Mouse (Mus musculus): ENCODE results near the gene Ptpn23.
"Not testable (repeated sequence)": the region's sequence is repeated elsewhere in the genome, so short reads cannot be mapped to it uniquely, and the experiment has no call there.

Ptpn23 gene

DNA sequence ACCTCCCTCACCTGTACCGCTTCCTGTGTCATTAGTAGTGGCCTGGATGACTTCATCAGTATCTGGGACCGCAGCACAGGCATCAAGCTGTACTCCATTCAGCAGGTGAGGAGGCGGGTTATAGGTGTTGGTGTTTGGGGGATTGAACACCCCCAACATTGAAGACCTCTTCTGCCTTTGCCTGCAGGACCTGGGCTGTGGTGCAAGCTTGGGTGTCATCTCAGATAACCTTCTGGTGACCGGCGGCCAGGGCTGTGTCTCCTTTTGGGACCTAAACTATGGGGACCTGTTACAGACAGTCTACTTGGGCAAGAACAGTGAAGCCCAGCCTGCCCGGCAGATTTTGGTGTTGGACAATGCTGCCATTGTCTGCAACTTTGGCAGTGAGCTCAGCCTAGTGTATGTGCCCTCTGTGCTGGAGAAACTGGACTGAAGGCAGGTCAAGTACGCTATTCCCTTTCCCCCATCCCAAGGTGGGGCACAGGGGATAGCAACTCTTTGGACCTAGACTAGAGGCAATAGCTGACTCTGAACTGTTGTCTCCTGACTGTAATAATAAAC is 23.6 kb downstream of the Ptpn23 start:
- DNase-seq (ENCODE audit: low read depth, low spot score): no peak

GRCm38 (mm10) chr9:110381292-110381691 is 26.7 kb downstream of the Ptpn23 start:
- DNase-seq (ENCODE audit: low read depth, low spot score): no peak

GRCm38 (mm10) chr9:110380662-110381061 is 27.4 kb downstream of the Ptpn23 start:
- peak; percentile 73 for DNase-seq (ENCODE audit: low read depth, low spot score)

DNA sequence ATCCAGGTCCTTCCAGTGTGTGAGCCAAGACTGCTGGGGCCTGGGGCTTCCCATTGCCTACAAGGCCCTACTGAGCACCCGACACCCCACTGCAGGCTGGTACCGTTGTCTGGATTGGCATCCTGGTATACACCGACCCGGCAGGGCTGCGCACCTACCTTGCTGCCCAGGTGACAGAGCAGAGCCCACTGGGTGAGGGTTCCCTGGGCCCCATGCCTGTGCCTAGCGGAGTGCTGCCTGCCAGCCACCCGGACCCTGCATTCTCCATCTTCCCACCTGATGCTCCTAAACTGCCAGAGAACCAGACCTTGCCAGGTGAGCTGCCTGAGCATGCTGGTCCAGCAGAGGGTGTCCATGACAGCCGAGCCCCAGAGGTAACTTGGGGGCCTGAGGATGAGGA is 28.7 kb downstream of the Ptpn23 start:
- no peak for DNase-seq (ENCODE audit: low read depth, low spot score)

DNA sequence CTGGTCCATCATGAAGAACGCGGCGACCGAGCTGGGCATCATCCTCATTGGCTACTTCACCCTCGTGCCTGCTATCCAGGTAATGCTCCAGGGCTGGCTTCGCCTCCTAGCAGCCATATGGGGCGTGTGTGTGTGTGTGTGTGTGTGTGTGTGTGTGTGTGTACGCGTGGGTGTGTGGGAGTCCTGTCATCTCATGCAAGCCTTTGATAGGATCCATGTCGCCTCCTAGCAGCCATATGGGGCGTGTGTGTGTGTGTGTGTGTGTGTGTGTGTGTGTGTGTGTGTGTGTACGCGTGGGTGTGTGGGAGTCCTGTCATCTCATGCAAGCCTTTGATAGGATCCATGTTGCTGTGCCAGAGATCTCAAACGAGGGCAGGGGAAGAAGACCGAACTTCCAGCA is 30.4 kb downstream of the Ptpn23 start:
- DNase-seq (ENCODE audit: low read depth, low spot score): not testable (repeated sequence)

DNA sequence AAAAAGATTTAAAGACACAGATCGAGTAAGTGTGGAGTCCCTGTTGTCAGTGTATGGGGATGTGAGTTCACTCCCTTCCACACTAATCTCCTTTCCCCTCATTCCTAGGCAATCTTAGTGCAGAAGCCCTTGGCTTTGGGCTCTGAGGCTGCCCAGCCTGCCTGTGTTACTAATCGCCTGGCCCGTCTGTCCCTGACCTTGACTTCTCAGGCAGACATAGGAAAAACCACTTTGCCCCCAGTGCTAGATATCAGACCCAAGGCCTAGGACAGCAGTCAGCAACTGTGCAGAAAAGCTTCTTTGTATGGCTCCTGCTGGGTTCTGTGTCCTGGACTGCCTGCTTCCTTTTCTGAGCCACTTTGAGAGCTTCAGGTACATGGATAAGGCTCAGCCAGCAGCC is 32.3 kb downstream of the Ptpn23 start:
- no peak for DNase-seq (ENCODE audit: low read depth, low spot score)

DNA sequence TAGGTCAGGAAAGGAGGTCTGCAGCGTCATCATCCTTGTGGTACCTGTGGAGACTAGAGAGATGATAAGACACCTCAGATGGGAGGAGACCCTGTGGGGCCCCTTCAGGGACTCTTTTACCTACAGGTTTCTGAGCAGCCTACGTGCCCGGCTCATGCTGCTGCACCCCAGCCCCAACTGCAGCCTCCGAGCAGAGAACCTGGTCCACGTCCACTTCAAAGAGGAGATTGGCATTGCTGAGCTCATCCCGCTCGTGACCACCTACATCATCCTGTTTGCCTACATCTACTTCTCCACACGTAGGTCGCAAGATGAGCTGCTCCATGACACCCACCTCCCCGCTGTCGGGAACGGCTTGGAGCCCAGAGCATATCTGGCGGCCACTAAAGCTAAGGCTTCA is 34.1 kb downstream of the Ptpn23 start:
- no peak for DNase-seq (ENCODE audit: low read depth, low spot score)

DNA sequence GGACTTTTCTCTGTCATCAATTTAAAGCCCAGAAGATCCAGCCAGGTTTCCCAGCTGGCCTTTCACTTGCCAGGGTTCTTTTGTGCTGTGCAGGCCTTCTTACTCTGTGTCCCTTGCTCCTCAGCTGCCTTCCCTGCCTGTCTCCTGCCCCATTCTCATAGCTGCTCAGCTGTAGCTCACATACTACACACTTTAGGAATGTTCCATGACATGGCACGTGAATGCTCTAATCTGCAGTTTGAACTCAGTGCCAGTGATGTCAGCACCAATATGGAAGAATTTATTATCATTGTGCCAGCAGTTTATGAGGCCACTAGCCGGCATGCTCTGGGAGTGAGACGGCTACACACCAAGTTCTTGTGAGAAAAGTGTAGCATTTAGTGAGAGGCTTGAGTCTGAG is 38.2 kb downstream of the Ptpn23 start:
- DNase-seq (ENCODE audit: low read depth, low spot score): no peak

DNA sequence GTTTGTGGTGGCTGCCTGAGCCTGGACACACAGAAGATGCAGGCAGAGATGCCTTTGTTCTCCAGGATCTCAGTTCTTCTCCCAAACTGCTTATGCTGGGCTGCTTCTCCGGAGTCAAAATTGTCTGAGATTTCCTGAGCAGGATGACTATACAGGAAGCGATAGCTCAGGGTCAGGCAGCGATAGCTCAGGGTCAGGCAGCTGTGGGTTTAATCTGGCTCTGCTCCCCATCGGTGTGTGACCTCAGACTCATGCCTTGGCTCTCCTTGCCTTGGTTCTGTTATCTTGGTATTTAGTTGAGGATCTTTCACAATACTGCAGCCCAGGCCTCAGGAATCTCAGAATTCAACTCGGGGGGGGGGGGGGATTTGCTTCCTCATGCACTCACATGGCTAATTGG is 41.3 kb downstream of the Ptpn23 start:
- no peak for DNase-seq (ENCODE audit: low read depth, low spot score)

DNA sequence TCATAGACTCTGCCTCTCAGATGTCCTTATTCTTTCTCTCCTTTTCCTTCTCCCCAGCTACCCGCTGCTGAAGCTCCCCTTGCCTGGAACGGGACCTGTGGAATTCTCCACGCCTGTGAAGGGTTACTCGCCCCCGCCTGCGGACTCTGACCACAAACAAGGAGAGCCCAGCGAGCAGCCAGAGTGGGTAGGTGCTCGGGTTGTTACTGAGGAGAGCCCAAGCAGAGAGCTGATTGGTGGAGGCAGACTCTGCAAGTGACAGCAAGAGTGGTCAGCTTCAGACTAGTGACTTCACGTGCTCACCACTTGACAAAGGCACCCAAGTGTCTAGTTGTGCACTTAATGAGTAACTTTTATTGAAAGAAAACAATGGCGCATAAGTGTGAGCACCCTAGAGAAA is 45.7 kb downstream of the Ptpn23 start:
- DNase-seq (ENCODE audit: low read depth, low spot score): no peak

DNA sequence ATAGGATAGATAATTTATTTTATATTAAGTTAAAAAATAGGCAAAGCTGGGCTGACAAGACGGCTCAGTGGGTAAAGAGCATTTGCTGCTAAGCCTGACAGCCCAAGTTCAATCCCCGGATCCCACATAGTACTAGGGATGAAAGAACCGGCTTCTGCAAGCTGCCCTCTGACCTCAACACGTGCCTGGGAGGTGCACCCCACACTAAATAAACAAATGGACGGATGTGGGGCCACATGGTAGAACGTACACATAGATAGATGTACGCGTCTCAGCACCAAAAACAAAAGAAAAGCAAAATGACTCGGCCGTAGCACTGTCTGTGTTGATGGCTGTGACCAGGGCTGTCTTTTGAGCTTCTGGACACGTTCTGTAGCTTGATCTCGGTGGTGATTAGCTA is 46.7 kb downstream of the Ptpn23 start:
- no peak for DNase-seq (ENCODE audit: low read depth, low spot score)

DNA sequence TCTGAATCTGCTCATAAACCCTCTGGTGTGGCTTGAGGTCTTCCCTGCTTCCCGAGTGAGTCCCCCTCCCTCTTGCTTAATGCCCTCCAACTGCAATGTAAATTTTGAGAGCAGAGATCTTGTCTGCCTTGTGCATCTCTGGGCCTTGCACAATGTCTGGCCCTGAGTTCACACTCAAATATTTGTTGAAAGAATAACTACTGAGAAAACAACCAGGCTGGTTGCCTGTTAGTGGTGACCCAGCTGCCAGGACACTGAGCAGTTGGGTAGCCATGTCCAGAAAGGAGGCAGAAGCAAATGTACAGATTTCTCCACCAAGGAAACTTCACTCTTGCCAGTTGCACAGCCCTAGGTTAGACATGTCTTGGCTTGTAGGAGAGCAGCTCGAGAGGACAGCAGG is 49.7 kb downstream of the Ptpn23 start:
- DNase-seq (ENCODE audit: low read depth, low spot score): no peak

DNA sequence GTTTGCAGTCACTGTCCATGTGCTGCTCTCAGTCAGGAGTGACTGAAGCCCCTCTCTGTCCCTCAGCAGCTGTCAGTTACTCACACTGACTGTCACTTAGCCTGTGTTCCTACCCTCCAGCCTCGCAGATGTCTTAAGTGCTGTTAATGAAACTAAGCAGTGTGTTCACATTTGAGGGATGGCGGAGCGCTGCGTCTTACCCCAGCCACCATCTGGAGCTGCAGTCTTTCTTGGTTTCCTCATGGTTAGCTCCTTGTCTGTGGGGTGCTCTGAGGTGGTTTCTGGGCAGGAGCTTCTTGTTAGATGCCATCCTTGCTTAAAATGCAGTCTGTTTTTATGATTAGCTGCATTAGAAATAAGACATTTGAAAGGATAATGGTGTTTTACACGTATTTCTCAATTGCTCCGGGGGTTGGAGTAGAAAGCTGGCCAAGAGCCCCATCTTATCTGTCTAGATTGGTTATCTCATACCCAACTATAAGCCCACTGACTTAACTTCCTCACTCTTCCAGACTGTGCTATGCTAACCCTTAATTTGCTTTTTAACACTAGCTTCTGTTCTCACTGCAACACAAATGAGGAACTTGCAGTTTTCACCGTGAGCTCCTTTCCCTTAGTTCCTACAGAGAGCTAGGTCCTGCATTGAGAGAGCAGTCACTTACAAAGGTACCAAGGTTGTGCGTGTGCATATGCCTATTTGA is 55.9 kb downstream of the Ptpn23 start:
- DNase-seq (ENCODE audit: low read depth, low spot score): no peak

DNA sequence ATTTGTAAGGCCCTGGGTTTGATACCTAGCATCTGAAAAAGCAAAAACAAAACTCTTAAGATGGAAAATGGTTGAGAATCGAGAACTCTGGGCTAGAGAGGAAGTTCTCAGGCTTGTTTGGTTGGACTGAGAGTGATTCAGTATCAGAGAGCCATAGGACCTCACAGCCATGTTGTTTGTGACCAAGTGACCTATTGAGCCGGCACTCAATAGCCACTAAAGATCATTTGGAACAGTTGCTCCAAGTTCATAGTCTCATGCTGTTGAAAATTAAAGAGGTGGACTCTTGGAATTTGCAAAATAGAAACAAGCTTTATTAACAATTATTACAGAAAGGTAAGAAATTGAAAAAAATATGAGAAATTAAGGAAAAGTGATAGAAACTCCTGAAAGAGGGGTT is 56.7 kb downstream of the Ptpn23 start:
- DNase-seq (ENCODE audit: low read depth, low spot score): no peak

- DNase-seq (ENCODE audit: low read depth, low spot score): no peak
Measured at GRCm38 (mm10) chr9:110350612-110351011, 57.4 kb downstream of the Ptpn23 start.

DNA sequence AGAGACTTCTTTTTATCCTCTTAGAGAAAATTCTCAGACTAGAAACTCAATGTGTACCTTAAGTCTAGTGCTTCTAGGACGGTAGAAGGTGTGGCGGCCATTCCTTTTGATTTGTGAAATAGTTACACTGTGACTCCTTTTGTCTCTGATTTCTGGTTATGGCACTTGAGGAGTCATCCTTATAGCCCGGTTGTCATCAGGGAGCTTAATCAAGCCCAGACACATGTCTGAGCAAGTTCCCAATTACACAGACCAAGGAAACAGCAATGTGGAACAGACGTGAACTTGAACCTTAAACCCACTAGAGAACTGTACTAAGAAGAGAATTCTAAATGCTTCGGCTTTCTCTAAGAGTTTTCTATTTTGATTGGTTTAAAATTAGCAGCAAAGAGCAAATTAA is 57.8 kb downstream of the Ptpn23 start:
- DNase-seq (ENCODE audit: low read depth, low spot score): no peak

- peak; percentile 47 for DNase-seq (ENCODE audit: low read depth, low spot score)
Measured at GRCm38 (mm10) chr9:110348899-110349298, 59.1 kb downstream of the Ptpn23 start.

DNA sequence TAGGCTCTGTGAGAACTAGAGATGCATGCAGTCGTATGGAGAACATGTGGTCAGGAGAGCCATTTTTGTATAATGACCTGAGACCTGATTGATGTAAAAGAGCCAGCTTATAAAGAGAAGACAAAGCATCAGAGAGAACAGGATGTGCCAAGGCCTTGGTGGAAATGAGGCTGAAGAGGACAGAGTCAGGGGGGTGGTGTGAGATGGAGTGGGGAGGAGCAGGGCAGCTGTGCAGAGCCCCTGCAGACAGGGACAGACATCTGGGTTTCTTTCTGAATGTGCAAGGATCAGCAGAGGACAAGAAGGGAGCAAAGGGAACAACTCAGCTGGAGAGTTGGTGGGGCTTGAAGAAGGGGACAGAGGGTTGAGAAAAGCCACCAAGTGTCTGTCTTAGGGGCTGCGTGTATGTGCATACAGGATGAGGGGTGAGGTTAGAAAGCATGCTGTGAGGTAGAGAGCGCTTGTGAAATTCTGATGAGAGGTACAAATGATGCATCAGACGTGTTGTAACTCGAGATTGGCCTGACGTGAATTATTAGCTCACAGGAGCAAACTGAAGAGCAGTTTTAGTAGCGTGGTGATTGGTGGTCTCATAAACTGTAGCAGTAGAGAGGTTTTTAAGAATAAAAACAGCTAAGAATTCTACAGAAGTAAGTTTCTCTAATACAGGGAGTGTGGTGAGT is 62.8 kb downstream of the Ptpn23 start:
- DNase-seq (ENCODE audit: low read depth, low spot score): no peak

DNA sequence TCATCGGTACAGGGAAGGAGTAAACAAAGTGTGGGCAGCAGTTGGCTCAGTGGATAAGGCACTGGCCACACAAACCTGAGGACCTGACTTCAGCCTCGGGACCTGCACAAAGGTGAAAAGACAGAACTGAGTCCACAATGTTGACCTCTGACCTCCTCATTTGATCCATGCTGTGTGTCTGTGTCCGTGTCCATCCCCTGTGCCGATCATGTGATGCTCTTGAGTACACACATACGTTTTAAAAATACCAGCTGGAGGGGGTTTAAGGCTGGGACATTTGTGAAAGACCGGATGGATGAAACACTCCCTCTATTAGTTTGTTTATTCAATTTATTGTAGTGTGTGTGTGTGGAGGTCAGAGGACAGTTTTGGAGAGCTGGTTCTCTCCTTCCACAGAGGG is 64.2 kb downstream of the Ptpn23 start:
- no peak for DNase-seq (ENCODE audit: low read depth, low spot score)

DNA sequence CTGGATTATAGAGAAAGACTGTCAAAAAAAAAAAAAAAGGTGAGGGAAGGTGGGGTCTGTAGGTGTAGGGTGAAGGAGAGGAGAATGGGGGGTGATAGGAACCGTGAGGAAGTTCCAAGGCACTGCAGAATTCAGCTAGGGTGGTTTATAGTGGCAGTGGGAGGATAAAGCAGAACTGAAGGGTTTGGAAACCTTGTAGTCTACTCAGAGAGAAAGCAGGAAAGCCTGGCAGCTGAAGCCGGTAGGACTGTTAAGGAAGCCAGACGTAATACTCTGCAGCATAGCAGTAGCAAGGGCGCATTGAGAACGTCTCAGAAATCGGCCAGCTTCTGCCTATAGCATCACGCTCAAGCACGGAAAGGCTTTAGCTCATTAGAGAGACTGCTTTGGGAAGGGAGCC is 66.0 kb downstream of the Ptpn23 start:
- DNase-seq (ENCODE audit: low read depth, low spot score): no peak

DNA sequence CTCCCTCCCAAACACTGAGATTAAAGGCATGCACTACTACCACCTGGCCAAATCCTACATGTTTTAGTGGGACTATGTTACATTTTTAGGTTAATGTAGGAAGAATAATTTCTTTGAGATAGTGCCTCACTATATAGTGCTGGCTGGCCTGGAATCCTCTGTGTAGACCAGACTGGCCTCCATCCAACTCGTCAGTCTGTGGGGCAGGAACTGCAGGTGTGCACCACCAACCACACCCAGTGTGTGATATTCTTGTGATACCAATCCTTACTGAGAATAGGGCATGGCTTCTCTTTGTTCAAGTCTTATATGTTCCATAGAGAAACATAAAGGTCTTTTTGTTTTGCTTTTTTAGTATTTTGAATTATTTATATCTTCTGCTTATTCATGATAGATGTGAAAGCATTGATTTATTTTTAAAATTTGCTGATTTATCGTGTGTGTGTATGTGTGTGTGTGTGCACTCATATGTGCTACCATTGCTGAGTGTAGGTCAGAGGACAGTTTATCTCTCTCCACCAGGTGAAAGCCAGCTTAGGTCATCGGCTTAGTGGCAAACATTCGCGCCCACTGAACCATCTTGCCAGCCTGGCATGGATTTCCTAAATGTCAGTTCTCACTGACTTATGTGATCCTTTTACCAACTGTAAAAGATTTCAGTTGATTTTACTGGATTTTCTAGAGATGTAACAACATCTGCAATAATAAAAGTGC is 67.8 kb downstream of the Ptpn23 start:
- no peak for DNase-seq (ENCODE audit: low read depth, low spot score)

Data from R1 (cell line).